Mouse (Mus musculus) MEL (cell line): ENCODE results near the gene Cdh23. TPM values are rescaled to one million over a fixed set of nuclear protein-coding genes. Genes with fewer than 3 reads are reported as not detected.

Source experiments
- DNase-seq: peaks from one replicate; pipeline ENCODE4 v3.0.0; 2011; ENCODE audit warnings: low read depth, low spot score
- H3K27ac ChIP-seq: 2 replicates; pipeline ENCODE4 v1.5.1; 2012; ENCODE audit warnings: low read depth, mild to moderate bottlenecking, control low read depth, low read length, moderate library complexity; ENCODE audit not compliant: control insufficient read depth
- H3K27me3 ChIP-seq, 2 experiments: fragments of 150-350 bp in 1 of 2; sonication (generic) in 1 of 2; 2 replicates each; pipeline ENCODE4 v1.6.1; 2012; ENCODE audit warnings: low read length in 2 of 2, mild to moderate bottlenecking in 2 of 2, improper control_type of control experiment in 1 of 2, moderate library complexity in 1 of 2; ENCODE audit not compliant: insufficient read depth in 2 of 2, control insufficient read depth in 1 of 2
- H3K36me3 ChIP-seq, 2 experiments: 2 replicates each; pipeline ENCODE4 v1.6.1; 2012 to 2014; ENCODE audit warnings: low read length in 2 of 2, improper control_type of control experiment in 1 of 2, inconsistent platforms in 1 of 2, mild to moderate bottlenecking in 1 of 2; ENCODE audit not compliant: insufficient read depth in 2 of 2, control insufficient read depth in 1 of 2
- H3K4me1 ChIP-seq, 2 experiments: fragments of 150-350 bp in 1 of 2; sonication (generic) in 1 of 2; 2 replicates each; pipeline ENCODE4 v1.6.1; 2012; ENCODE audit warnings: low read length in 2 of 2, improper control_type of control experiment in 1 of 2, mild to moderate bottlenecking in 1 of 2; ENCODE audit not compliant: insufficient read depth in 2 of 2, control insufficient read depth in 1 of 2
- H3K4me3 ChIP-seq, 2 experiments: fragments of 150-350 bp in 1 of 2; sonication (generic) in 1 of 2; 2 replicates each; pipeline ENCODE4 v1.5.1; 2012; ENCODE audit warnings: low read depth in 2 of 2, low read length in 2 of 2, mild to moderate bottlenecking in 2 of 2, moderate library complexity in 2 of 2, control low read depth in 1 of 2, improper control_type of control experiment in 1 of 2; ENCODE audit not compliant: control insufficient read depth in 1 of 2, insufficient read depth in 1 of 2
- H3K79me2 ChIP-seq: 2 replicates; pipeline ENCODE4 v1.6.1; 2012; ENCODE audit warnings: mild to moderate bottlenecking, low read length, moderate library complexity; ENCODE audit not compliant: control insufficient read depth, poor library complexity, insufficient read depth
- H3K9ac ChIP-seq: 2 replicates; pipeline ENCODE4 v1.6.1; 2012; ENCODE audit warnings: low read depth, mild to moderate bottlenecking, control low read depth, low read length, moderate library complexity; ENCODE audit not compliant: control insufficient read depth, poor library complexity, severe bottlenecking
- H3K9me3 ChIP-seq: fragments of 150-350 bp; sonication (generic); replicated peaks from 2 replicates; pipeline ENCODE4 v1.6.1; 2012; ENCODE audit warnings: mild to moderate bottlenecking, low read length, improper control_type of control experiment, moderate library complexity; ENCODE audit not compliant: insufficient read depth
- BHLHE40 ChIP-seq: IDR thresholded peaks from 2 replicates; pipeline ENCODE4 v1.6.1; 2012; ENCODE audit warnings: low read depth, mild to moderate bottlenecking, inconsistent platforms, low read length, improper control_type of control experiment, borderline replicate concordance
- CHD1 ChIP-seq: IDR thresholded peaks from 2 replicates; pipeline ENCODE4 v1.6.1; 2012; ENCODE audit warnings: low read depth, mild to moderate bottlenecking, inconsistent platforms, low read length, improper control_type of control experiment
- CTCF ChIP-seq, 3 experiments: IDR thresholded peaks in 2 of 3; conservative IDR thresholded peaks in 1 of 3; 2 replicates each; pipeline ENCODE4 v1.5.1; 2011 to 2012; ENCODE audit warnings: low read length in 3 of 3, low read depth in 2 of 3, mild to moderate bottlenecking in 2 of 3, improper control_type of control experiment in 1 of 3, inconsistent platforms in 1 of 3, mixed read lengths in 1 of 3, moderate library complexity in 1 of 3; ENCODE audit not compliant: control insufficient read depth in 1 of 3, insufficient read depth in 1 of 3, poor library complexity in 1 of 3, severe bottlenecking in 1 of 3
- E2F4 ChIP-seq: IDR thresholded peaks from 2 replicates; pipeline ENCODE4 v1.6.1; 2011; ENCODE audit warnings: low read depth, low read length, improper control_type of control experiment, borderline replicate concordance
- ELF1 ChIP-seq: IDR thresholded peaks from 2 replicates; pipeline ENCODE4 v1.6.1; 2014; ENCODE audit warnings: low read depth, mild to moderate bottlenecking, inconsistent platforms, low read length, improper control_type of control experiment, moderate library complexity
- EP300 ChIP-seq, 2 experiments: IDR thresholded peaks; 2 replicates each; pipeline ENCODE4 v1.6.1; 2011; ENCODE audit warnings: improper control_type of control experiment in 2 of 2, low read length in 2 of 2, low read depth in 1 of 2, mild to moderate bottlenecking in 1 of 2
- ETS1 ChIP-seq: IDR thresholded peaks from 2 replicates; pipeline ENCODE4 v1.6.1; 2012; ENCODE audit warnings: low read depth, mild to moderate bottlenecking, inconsistent platforms, low read length, improper control_type of control experiment, moderate library complexity
- GABPA ChIP-seq: IDR thresholded peaks from 2 replicates; pipeline ENCODE4 v1.6.1; 2012; ENCODE audit warnings: low read depth, mild to moderate bottlenecking, inconsistent platforms, low read length, improper control_type of control experiment, moderate library complexity
- GATA1 ChIP-seq: IDR thresholded peaks from 2 replicates; pipeline ENCODE4 v1.6.1; 2011; ENCODE audit warnings: low read depth, low read length, improper control_type of control experiment
- HCFC1 ChIP-seq: IDR thresholded peaks from 2 replicates; pipeline ENCODE4 v1.6.1; 2012; ENCODE audit warnings: low read depth, mild to moderate bottlenecking, inconsistent platforms, low read length, improper control_type of control experiment, moderate library complexity
- JUND ChIP-seq: IDR thresholded peaks from 2 replicates; pipeline ENCODE4 v1.6.1; 2011; ENCODE audit warnings: low read depth, mild to moderate bottlenecking, improper control_type of control experiment, low read length
- MAX ChIP-seq: IDR thresholded peaks from 2 replicates; pipeline ENCODE4 v1.6.1; 2011; ENCODE audit warnings: low read length, improper control_type of control experiment
- MAZ ChIP-seq: IDR thresholded peaks from 2 replicates; pipeline ENCODE4 v1.6.1; 2012; ENCODE audit warnings: low read depth, mild to moderate bottlenecking, inconsistent platforms, low read length, improper control_type of control experiment
- MXI1 ChIP-seq: IDR thresholded peaks from 2 replicates; pipeline ENCODE4 v1.6.1; 2011; ENCODE audit warnings: mild to moderate bottlenecking, low read depth, low read length, improper control_type of control experiment
- MYB ChIP-seq: IDR thresholded peaks from 2 replicates; pipeline ENCODE4 v1.6.1; 2011; ENCODE audit warnings: mild to moderate bottlenecking, low read depth, low read length, improper control_type of control experiment
- MYC ChIP-seq: IDR thresholded peaks from 2 replicates; pipeline ENCODE4 v1.6.1; 2011; ENCODE audit warnings: low read depth, mild to moderate bottlenecking, low read length, improper control_type of control experiment, moderate library complexity
- NELFE ChIP-seq: IDR thresholded peaks from 2 replicates; pipeline ENCODE4 v1.6.1; 2011; ENCODE audit warnings: low read depth, low read length, improper control_type of control experiment
- NRF1 ChIP-seq: IDR thresholded peaks from 2 replicates; pipeline ENCODE4 v1.6.1; 2014; ENCODE audit warnings: low read depth, mild to moderate bottlenecking, inconsistent platforms, low read length, improper control_type of control experiment, moderate library complexity; ENCODE audit not compliant: poor library complexity, insufficient read depth, severe bottlenecking
- POLR2AphosphoS2 ChIP-seq: IDR thresholded peaks from 2 replicates; pipeline ENCODE4 v1.6.1; 2011; ENCODE audit warnings: low read length, improper control_type of control experiment
- POLR2AphosphoS5 ChIP-seq: IDR thresholded peaks from 2 replicates; pipeline ENCODE4 v1.6.1; 2012; ENCODE audit warnings: low read depth, borderline replicate concordance, mild to moderate bottlenecking, inconsistent platforms, low read length, moderate library complexity, mixed read lengths
- RAD21 ChIP-seq: IDR thresholded peaks from 2 replicates; pipeline ENCODE4 v1.6.1; 2011; ENCODE audit warnings: mild to moderate bottlenecking, low read depth, low read length, improper control_type of control experiment
- RCOR1 ChIP-seq: IDR thresholded peaks from 2 replicates; pipeline ENCODE4 v1.6.1; 2012; ENCODE audit warnings: low read depth, mild to moderate bottlenecking, inconsistent platforms, low read length, improper control_type of control experiment
- SIN3A ChIP-seq: IDR thresholded peaks from 2 replicates; pipeline ENCODE4 v1.6.1; 2012; ENCODE audit warnings: low read length, improper control_type of control experiment, inconsistent platforms
- SMC3 ChIP-seq: IDR thresholded peaks from 2 replicates; pipeline ENCODE4 v1.6.1; 2011; ENCODE audit warnings: low read depth, low read length, improper control_type of control experiment
- TBP ChIP-seq: IDR thresholded peaks from 2 replicates; pipeline ENCODE4 v1.8.0; 2011; ENCODE audit warnings: low read depth, low read length, improper control_type of control experiment
- UBTF ChIP-seq: IDR thresholded peaks from 2 replicates; pipeline ENCODE4 v1.6.1; 2012; ENCODE audit warnings: low read depth, mild to moderate bottlenecking, inconsistent platforms, low read length, improper control_type of control experiment, moderate library complexity, borderline replicate concordance; ENCODE audit not compliant: insufficient read depth
- USF1 ChIP-seq: IDR thresholded peaks from 2 replicates; pipeline ENCODE4 v1.6.1; 2014; ENCODE audit warnings: low read depth, mild to moderate bottlenecking, inconsistent platforms, low read length, improper control_type of control experiment, moderate library complexity
- USF2 ChIP-seq, 2 experiments: IDR thresholded peaks; 2 replicates each; pipeline ENCODE4 v1.6.1; 2011 to 2012; ENCODE audit warnings: improper control_type of control experiment in 2 of 2, low read length in 2 of 2, borderline replicate concordance in 1 of 2, inconsistent platforms in 1 of 2, low read depth in 1 of 2, mild to moderate bottlenecking in 1 of 2; ENCODE audit not compliant: insufficient read depth in 1 of 2
- ZKSCAN1 ChIP-seq: IDR thresholded peaks from 2 replicates; pipeline ENCODE4 v1.6.1; 2012; ENCODE audit warnings: low read depth, mild to moderate bottlenecking, inconsistent platforms, low read length, improper control_type of control experiment, moderate library complexity
- ZMIZ1 ChIP-seq: IDR thresholded peaks from 2 replicates; pipeline ENCODE4 v1.6.1; 2012; ENCODE audit warnings: low read depth, mild to moderate bottlenecking, inconsistent platforms, low read length, improper control_type of control experiment, moderate library complexity
- ZNF384 ChIP-seq: IDR thresholded peaks from 2 replicates; pipeline ENCODE4 v1.6.1; 2012; ENCODE audit warnings: low read depth, mild to moderate bottlenecking, inconsistent platforms, low read length, improper control_type of control experiment
- polyA plus RNA-seq, 2 experiments: library from polyadenylated mRNA; stranded (reverse) in 1 of 2; unstranded in 1 of 2; fragments of >175 nt in 1 of 2; fragments of >200 nt in 1 of 2; gene quantifications; 2 replicates each; pipeline versions ENCODE4 v1.2.1 to v1.2.4; 2012; ENCODE audit warnings: low replicate concordance in 2 of 2, low read depth in 1 of 2; ENCODE audit not compliant: insufficient read length in 2 of 2, insufficient read depth in 1 of 2, missing spikeins in 1 of 2
- total RNA-seq: library from RNA; depleted of rRNA; stranded (reverse); fragments of 300-350 nt; gene quantifications from 2 replicates; pipeline ENCODE4 v1.2.3, GENCODE M21; 2012

Cdh23 gene
- total and polyA plus RNA-seq, 3 experiments, result 0.04 TPM; not detected in 2

- peaks cover 49% of the 10 kb centered on the region for H3K79me2 ChIP-seq
- peaks cover 3 to 44% of the 10 kb centered on the region in 2 experiments; a peak in 3 of 4 replicates for H3K36me3 ChIP-seq
- peak overlapping the region; percentile 20 for H3K9ac ChIP-seq
- H3K4me1 ChIP-seq, result peaks cover 16 to 59% of the 10 kb centered on the region in 2 experiments
- TF ChIP-seq NRF1 (no peak), USF2 (IDR thresholded peaks at IDR 0.05; ENCODE audit: borderline replicate concordance in 1 of 2, insufficient read depth in 1 of 2, low read depth in 1 of 2, low read length in 2 of 2) (no peak), USF1 (no peak), JUND (no peak), MYB (no peak), RAD21 (no peak), TBP (no peak), POLR2AphosphoS2 (no peak), ELF1 (no peak), UBTF (no peak), POLR2AphosphoS5 (no peak), MAZ (0 out of 2 replicates have a peak, but pooled peaks have one; percentile 12), SIN3A (peak; percentile 58; the same call in 1 of the 2 replicates), RCOR1 (0 out of 2 replicates have a peak, but pooled peaks have one; percentile 11), CHD1 (no peak), HCFC1 (no peak), MXI1 (peak; percentile 41; the same call in 1 of the 2 replicates), ZKSCAN1 (no peak), CTCF (IDR thresholded peaks at IDR 0.05 in 2 of 3, conservative IDR thresholded peaks at IDR 0.05 in 1 of 3; ENCODE audit: control insufficient read depth in 1 of 3, insufficient read depth in 1 of 3, low read depth in 2 of 3, low read length in 3 of 3, poor library complexity in 1 of 3, severe bottlenecking in 1 of 3) (no peak), E2F4 (no peak), ZNF384 (no peak), EP300 (IDR thresholded peaks at IDR 0.05; ENCODE audit: low read depth in 1 of 2, low read length in 2 of 2) (peak in 1 of 2 experiments; percentile 55; a peak in 3 of 4 replicates), ETS1 (peak; percentile 55; the same call in 1 of the 2 replicates), BHLHE40 (no peak), NELFE (no peak), GABPA (no peak), MYC (no peak), MAX (no peak; the same call in 1 of the 2 replicates), GATA1 (peak; percentile 65), ZMIZ1 (no peak), SMC3 (no peak)
- H3K9me3 ChIP-seq, result no peaks in the 10 kb centered on the region
- H3K27me3 ChIP-seq, result no peaks in the 10 kb centered on the region
- peak; percentile 52 for DNase-seq
- H3K4me3 ChIP-seq, result 0 out of 4 replicates have a peak overlapping the region, but pooled peaks of 1 of the 2 experiments have one; percentile 8
- H3K27ac ChIP-seq, result peak overlapping the region; percentile 69
Observed at GRCm38 (mm10) chr10:60290026-60290738, 406.1 kb downstream of the Cdh23 start.
